Mouse (Mus musculus): ENCODE measurements at regions not wholly inside any gene's neighbourhood (a gene's known extent, or its start where the extent isn't known, plus 50 kb on each side); places are given as distances from the start of the nearest gene placed in this dataset.

DNA sequence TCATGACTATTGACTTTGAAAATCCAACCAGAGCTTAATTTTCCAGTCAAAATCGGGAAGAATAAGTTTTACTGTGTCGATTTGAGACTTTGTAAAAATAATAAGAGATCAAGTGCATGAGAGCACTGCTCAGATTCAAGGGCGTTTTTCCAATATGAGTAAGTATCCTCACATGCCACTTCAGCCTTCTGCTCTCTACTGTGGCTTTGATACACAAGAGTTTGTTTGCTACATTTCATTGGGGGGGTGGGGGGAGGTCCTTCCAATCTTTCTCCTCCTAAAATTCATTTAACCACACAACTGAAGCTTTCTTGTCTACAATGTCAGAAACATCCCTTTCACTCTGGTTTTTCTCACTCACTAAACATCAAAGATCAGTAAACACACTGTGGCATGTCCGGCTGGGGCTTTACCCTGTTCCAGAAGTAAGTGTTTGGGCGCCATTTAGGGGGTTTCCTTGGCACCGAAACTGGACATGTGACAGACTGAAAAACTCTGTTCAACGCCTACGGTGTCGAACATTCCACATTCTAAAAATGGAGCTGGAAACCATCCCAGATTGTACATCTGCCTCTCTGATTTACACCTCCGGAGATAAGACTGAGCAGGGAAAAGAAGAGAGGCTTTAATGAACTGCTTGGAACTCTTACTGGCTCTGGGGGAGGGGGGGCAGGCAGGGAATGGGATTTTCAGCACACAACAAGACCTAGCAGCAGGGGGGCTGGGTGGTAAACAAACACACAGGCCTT is 270.4 kb upstream of the Kcnh7 start:
- TF ChIP-seq POLR2A (IDR thresholded peaks at IDR 0.05; ENCODE audit: low read depth, low read length): no peak
- TF ChIP-seq CTCF (conservative IDR thresholded peaks at IDR 0.05; ENCODE audit: insufficient read depth, insufficient read length, low read depth, low read length): no peak
- DNase-seq: no peak
- Histone ChIP-seq H3K4me3 (ENCODE audit: insufficient read depth, low read depth, low read length) (no peak overlapping the region), H3K36me3 (ENCODE audit: control insufficient read depth, insufficient read depth, low read length) (no peaks in the 10 kb centered on the region), H3K4me1 (ENCODE audit: control insufficient read depth, insufficient read depth, low read length) (no peaks in the 10 kb centered on the region), H3K27ac (ENCODE audit: insufficient read depth, low read depth, low read length) (no peak overlapping the region), H3K27me3 (replicated peaks; ENCODE audit: control insufficient read depth, insufficient read depth, low read length) (no peaks in the 10 kb centered on the region)
- 41% methylated on average over 10 of the region's 10 CpGs for WGBS

DNA sequence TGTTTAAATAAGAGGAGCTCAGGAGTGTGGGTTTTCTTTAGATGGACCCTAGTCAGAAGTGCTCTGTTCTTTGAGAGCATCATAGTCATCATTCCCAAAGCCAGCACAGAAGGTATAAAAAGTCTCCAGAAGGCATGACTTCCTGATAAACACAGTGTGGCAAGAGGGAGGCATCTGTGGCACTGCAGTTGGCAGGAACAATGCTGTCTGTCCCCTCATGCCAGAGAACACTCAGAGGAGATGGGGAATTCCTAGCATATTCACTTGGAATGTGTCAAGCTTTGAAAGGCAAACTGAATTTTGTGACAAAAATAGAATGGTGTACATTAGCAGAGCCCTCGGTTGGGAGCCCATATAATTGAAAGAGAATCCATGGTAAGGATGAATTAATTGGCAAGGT is 268.8 kb upstream of the Kcnh7 start:
- 36% methylated on average over 1 of the region's 1 CpGs for WGBS
- Histone ChIP-seq H3K27ac (ENCODE audit: insufficient read depth, low read depth, low read length) (no peak overlapping the region), H3K27me3 (replicated peaks; ENCODE audit: control insufficient read depth, insufficient read depth, low read length) (no peaks in the 10 kb centered on the region), H3K36me3 (ENCODE audit: control insufficient read depth, insufficient read depth, low read length) (no peaks in the 10 kb centered on the region), H3K4me3 (ENCODE audit: insufficient read depth, low read depth, low read length) (no peak overlapping the region), H3K4me1 (ENCODE audit: control insufficient read depth, insufficient read depth, low read length) (no peaks in the 10 kb centered on the region)
- TF ChIP-seq POLR2A (IDR thresholded peaks at IDR 0.05; ENCODE audit: low read depth, low read length): no peak
- DNase-seq: no peak

DNA sequence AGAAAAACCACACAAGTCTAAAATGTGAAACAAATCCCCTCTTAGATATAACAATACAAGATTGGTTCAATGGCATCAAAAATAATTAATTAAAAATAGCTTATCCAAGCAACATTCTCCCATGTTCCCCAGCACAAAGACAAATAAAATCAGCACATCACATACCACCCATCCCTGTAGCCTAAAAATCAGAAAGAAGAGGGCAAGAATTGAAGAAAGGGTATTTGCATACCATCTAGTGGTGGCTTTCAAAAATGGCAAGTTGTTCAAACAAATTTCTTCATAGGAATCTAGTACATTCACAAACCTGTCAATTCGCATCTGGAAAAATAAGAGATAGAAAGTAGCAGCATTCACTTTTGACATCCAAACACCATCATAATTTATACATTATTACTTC is 268.1 kb upstream of the Kcnh7 start:
- WGBS: 69% methylated on average over 1 of the region's 1 CpGs

DNA sequence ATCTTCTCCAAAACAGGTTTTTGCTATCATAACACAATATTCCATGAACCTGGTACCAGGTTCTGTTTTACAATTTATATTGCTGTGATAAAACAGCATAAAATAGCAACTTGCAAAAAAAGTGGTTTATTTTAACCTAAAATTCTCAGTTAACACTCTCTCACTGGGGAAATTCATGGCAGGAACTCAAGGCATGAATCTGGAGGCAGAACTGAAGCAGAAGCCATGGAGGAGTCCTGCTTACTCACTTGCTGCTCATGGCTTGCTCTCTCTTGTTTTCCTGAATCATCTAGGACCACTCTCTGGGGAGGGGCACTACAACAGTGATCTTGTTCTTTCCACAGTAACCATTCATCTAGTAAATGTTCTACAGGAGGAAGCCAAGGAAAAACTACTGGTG is 250.2 kb upstream of the Kcnh7 start:
- Histone ChIP-seq H3K4me1 (ENCODE audit: control insufficient read depth, insufficient read depth, low read length) (no peaks in the 10 kb centered on the region), H3K36me3 (ENCODE audit: control insufficient read depth, insufficient read depth, low read length) (no peaks in the 10 kb centered on the region), H3K27me3 (replicated peaks; ENCODE audit: control insufficient read depth, insufficient read depth, low read length) (no peaks in the 10 kb centered on the region), H3K4me3 (ENCODE audit: insufficient read depth, low read depth, low read length) (no peak overlapping the region), H3K27ac (ENCODE audit: insufficient read depth, low read depth, low read length) (no peak overlapping the region)
- DNase-seq: no peak
- TF ChIP-seq CTCF (conservative IDR thresholded peaks at IDR 0.05; ENCODE audit: insufficient read depth, insufficient read length, low read depth, low read length): no peak
- no peak for TF ChIP-seq POLR2A (IDR thresholded peaks at IDR 0.05; ENCODE audit: low read depth, low read length)

More for the DNA sequence above, 268.1 kb upstream of the Kcnh7 start:
- no peak for TF ChIP-seq CTCF (conservative IDR thresholded peaks at IDR 0.05; ENCODE audit: insufficient read depth, insufficient read length, low read depth, low read length)
- no peak for DNase-seq
- H3K36me3 ChIP-seq (ENCODE audit: control insufficient read depth, insufficient read depth, low read length): no peaks in the 10 kb centered on the region
- H3K27ac ChIP-seq (ENCODE audit: insufficient read depth, low read depth, low read length): no peak overlapping the region
- no peaks in the 10 kb centered on the region for H3K27me3 ChIP-seq (replicated peaks; ENCODE audit: control insufficient read depth, insufficient read depth, low read length)
- H3K4me3 ChIP-seq (ENCODE audit: insufficient read depth, low read depth, low read length): no peak overlapping the region
- H3K4me1 ChIP-seq (ENCODE audit: control insufficient read depth, insufficient read depth, low read length): no peaks in the 10 kb centered on the region

- WGBS: 90% methylated on average over 1 of the region's 1 CpGs
- TF ChIP-seq CTCF (conservative IDR thresholded peaks at IDR 0.05; ENCODE audit: insufficient read depth, insufficient read length, low read depth, low read length): no peak
- no peak for TF ChIP-seq POLR2A (IDR thresholded peaks at IDR 0.05; ENCODE audit: low read depth, low read length)
- H3K4me1 ChIP-seq (ENCODE audit: control insufficient read depth, insufficient read depth, low read length): no peaks in the 10 kb centered on the region
- no peaks in the 10 kb centered on the region for H3K27me3 ChIP-seq (replicated peaks; ENCODE audit: control insufficient read depth, insufficient read depth, low read length)
- no peak overlapping the region for H3K27ac ChIP-seq (ENCODE audit: insufficient read depth, low read depth, low read length)
- no peak for DNase-seq
- H3K4me3 ChIP-seq (ENCODE audit: insufficient read depth, low read depth, low read length): no peak overlapping the region
- no peaks in the 10 kb centered on the region for H3K36me3 ChIP-seq (ENCODE audit: control insufficient read depth, insufficient read depth, low read length)
Measured at GRCm38 (mm10) chr2:63405405-63405804, 221.3 kb upstream of the Kcnh7 start.
